Mouse (Mus musculus) ES-Bruce4 (cell line): Measurements from ENCODE around the gene Ramp3. TPM values are rescaled to one million over a fixed set of nuclear protein-coding genes. Genes with fewer than 3 reads are reported as not detected.

Source experiments
- H3K27ac ChIP-seq: 2 replicates; pipeline ENCODE4 v1.5.1; 2012; ENCODE audit warnings: low read length, inconsistent platforms; ENCODE audit not compliant: insufficient read depth
- H3K27me3 ChIP-seq: 2 replicates; pipeline ENCODE4 v1.6.1; 2012; ENCODE audit warnings: mild to moderate bottlenecking, low read length, inconsistent platforms; ENCODE audit not compliant: control insufficient read depth, poor library complexity, insufficient read depth, severe bottlenecking
- H3K36me3 ChIP-seq: 2 replicates; pipeline ENCODE4 v1.6.1; 2012; ENCODE audit warnings: inconsistent platforms, mild to moderate bottlenecking, low read length, moderate library complexity; ENCODE audit not compliant: control insufficient read depth, poor library complexity, insufficient read depth, severe bottlenecking
- H3K4me1 ChIP-seq: one replicate; pipeline ENCODE4 v1.8.1; 2011; ENCODE audit warnings: low read length; ENCODE audit not compliant: control insufficient read depth, insufficient read depth
- H3K4me3 ChIP-seq: 2 replicates; pipeline ENCODE4 v1.5.1; 2011; ENCODE audit warnings: low read depth, mild to moderate bottlenecking, low read length
- H3K9ac ChIP-seq: 2 replicates; pipeline ENCODE4 v1.6.1; 2012; ENCODE audit warnings: low read depth, mild to moderate bottlenecking, inconsistent platforms; ENCODE audit not compliant: poor library complexity, severe bottlenecking
- H3K9me3 ChIP-seq: replicated peaks from 2 replicates; pipeline ENCODE4 v1.6.1; 2012; ENCODE audit warnings: mild to moderate bottlenecking, low read length, inconsistent platforms; ENCODE audit not compliant: control insufficient read depth, poor library complexity, insufficient read depth, severe bottlenecking
- CTCF ChIP-seq: IDR thresholded peaks from one replicate; pipeline ENCODE4 v1.8.1; 2011; ENCODE audit warnings: low read depth, low read length
- EP300 ChIP-seq: IDR thresholded peaks from 2 replicates; pipeline ENCODE4 v1.6.1; 2011; ENCODE audit warnings: low read depth, low read length; ENCODE audit not compliant: insufficient read depth
- POLR2A ChIP-seq: IDR thresholded peaks from one replicate; pipeline ENCODE4 v1.8.1; 2011; ENCODE audit warnings: low read length; ENCODE audit not compliant: insufficient read depth
- polyA plus RNA-seq: library from polyadenylated mRNA; stranded (reverse); fragments of >200 nt; gene quantifications from 2 replicates; pipeline ENCODE4 v1.2.4, GENCODE M21; 2011; ENCODE audit warnings: low read depth; ENCODE audit not compliant: missing spikeins, insufficient read depth, insufficient read length

Ramp3 gene
- polyA plus RNA-seq, 1 experiment, result 6.2 TPM

DNA sequence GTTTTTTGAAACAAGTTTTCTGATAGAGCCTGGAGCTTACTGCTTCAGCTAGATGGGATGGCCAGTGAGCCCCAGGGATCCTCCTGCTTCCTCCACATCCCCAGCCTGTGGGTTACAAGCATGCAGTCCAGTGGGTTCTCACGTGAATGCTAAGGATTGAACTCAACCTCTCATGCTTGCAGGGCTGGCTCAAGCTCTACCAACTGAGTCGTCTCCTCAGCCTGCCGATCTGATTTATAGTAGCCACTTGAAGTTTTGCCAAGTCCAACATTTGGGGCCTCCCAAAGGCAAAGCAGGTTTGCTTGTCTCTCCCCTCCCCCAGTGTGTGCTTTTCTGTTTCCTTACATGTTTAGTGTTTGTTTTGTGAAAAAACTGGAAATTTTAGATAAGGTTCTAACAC lies 43.9 kb downstream of the Ramp3 start:
- TF ChIP-seq POLR2A, result no peak
- TF ChIP-seq EP300, result no peak
- no peak for TF ChIP-seq CTCF
- Histone ChIP-seq H3K27me3 (no peaks in the 10 kb centered on the region), H3K4me1 (no peaks in the 10 kb centered on the region), H3K36me3 (no peaks in the 10 kb centered on the region), H3K27ac (no peak overlapping the region), H3K4me3 (no peak overlapping the region), H3K9ac (no peak overlapping the region), H3K9me3 (peaks cover 9% of the 10 kb centered on the region)

GRCm38 (mm10) chr11:6704851-6705250 lies 46.5 kb downstream of the Ramp3 start:
- H3K9me3 ChIP-seq, result peaks cover 26% of the 10 kb centered on the region
- no peak overlapping the region for H3K4me3 ChIP-seq
- no peaks in the 10 kb centered on the region for H3K27me3 ChIP-seq
- no peak overlapping the region for H3K27ac ChIP-seq
- H3K4me1 ChIP-seq, result no peaks in the 10 kb centered on the region
- TF ChIP-seq POLR2A (no peak), EP300 (no peak), CTCF (no peak)
- H3K9ac ChIP-seq, result no peak overlapping the region
- no peaks in the 10 kb centered on the region for H3K36me3 ChIP-seq

GRCm38 (mm10) chr11:6705516-6705915 lies 47.2 kb downstream of the Ramp3 start:
- Histone ChIP-seq H3K27ac (no peak overlapping the region), H3K4me3 (no peak overlapping the region), H3K4me1 (no peaks in the 10 kb centered on the region), H3K9ac (no peak overlapping the region), H3K36me3 (no peaks in the 10 kb centered on the region), H3K9me3 (peaks cover 26% of the 10 kb centered on the region), H3K27me3 (no peaks in the 10 kb centered on the region)
- TF ChIP-seq EP300, result no peak
- no peak for TF ChIP-seq POLR2A
- TF ChIP-seq CTCF, result no peak

DNA sequence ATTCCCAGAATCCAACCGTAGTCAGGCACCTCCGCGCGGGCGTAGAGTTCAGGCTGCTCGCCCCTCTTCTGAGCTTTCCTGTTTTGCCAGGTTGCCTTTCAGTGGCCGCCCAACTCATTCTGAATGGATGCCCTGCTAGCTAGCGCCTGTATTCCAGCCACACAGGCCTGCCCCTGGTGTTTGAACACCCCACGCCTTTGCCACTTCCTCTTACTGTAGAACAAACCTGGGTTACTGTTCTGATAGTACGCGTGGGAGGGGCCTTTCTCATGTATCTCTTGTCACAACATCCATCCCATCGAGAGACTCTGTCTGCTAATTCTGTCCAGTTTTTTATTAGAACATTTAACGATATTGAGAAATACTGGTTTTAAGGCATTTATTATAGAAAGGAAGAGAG lies 48.5 kb downstream of the Ramp3 start:
- H3K4me3 ChIP-seq, result no peak overlapping the region
- TF ChIP-seq POLR2A (no peak), CTCF (no peak), EP300 (no peak)
- no peaks in the 10 kb centered on the region for H3K36me3 ChIP-seq
- no peaks in the 10 kb centered on the region for H3K27me3 ChIP-seq
- no peak overlapping the region for H3K27ac ChIP-seq
- H3K9ac ChIP-seq, result no peak overlapping the region
- peaks cover 26% of the 10 kb centered on the region for H3K9me3 ChIP-seq
- H3K4me1 ChIP-seq, result no peaks in the 10 kb centered on the region

- H3K9ac ChIP-seq, result no peak overlapping the region
- no peak overlapping the region for H3K27ac ChIP-seq
- H3K4me3 ChIP-seq, result no peak overlapping the region
- no peaks in the 10 kb centered on the region for H3K36me3 ChIP-seq
- H3K27me3 ChIP-seq, result no peaks in the 10 kb centered on the region
- H3K9me3 ChIP-seq, result peaks cover 26% of the 10 kb centered on the region
- no peaks in the 10 kb centered on the region for H3K4me1 ChIP-seq
- TF ChIP-seq CTCF (no peak), POLR2A (no peak), EP300 (no peak)
Observed at GRCm38 (mm10) chr11:6708437-6708836, 50.1 kb downstream of the Ramp3 start.

- peaks cover 20% of the 10 kb centered on the region for H3K9me3 ChIP-seq
- no peaks in the 10 kb centered on the region for H3K4me1 ChIP-seq
- no peak overlapping the region for H3K27ac ChIP-seq
- H3K27me3 ChIP-seq, result no peaks in the 10 kb centered on the region
- no peak overlapping the region for H3K4me3 ChIP-seq
- TF ChIP-seq POLR2A (no peak), EP300 (no peak), CTCF (no peak)
- H3K9ac ChIP-seq, result no peak overlapping the region
- H3K36me3 ChIP-seq, result no peaks in the 10 kb centered on the region
Observed at GRCm38 (mm10) chr11:6710409-6710808, 52.1 kb downstream of the Ramp3 start.

DNA sequence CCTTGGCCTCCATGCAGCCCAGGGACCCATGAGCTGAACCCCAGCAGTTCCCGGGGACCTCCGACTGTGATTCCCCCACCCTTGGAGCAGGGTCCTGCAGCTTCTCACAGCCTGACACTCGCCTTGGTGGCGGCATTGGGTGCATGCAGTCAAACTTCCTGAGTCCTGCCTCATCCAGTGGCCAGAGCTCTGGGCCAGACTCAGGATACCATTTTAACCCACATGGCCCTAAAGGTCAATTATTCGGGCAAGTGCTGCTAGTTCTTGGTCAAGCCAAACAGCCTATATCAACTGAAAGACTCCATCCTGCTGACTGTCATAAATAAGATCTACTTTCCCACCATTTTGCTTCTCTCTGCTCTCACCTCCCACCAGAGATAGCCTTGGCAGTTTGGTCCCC lies 62.4 kb downstream of the Ramp3 start:
- H3K4me3 ChIP-seq, result no peak overlapping the region
- no peak overlapping the region for H3K9ac ChIP-seq
- H3K27ac ChIP-seq, result no peak overlapping the region
- TF ChIP-seq POLR2A (no peak), CTCF (no peak), EP300 (no peak)
- no peaks in the 10 kb centered on the region for H3K27me3 ChIP-seq
- no peaks in the 10 kb centered on the region for H3K36me3 ChIP-seq
- no peaks in the 10 kb centered on the region for H3K9me3 ChIP-seq
- no peaks in the 10 kb centered on the region for H3K4me1 ChIP-seq
